Mouse (Mus musculus) midbrain, embryonic 16.5 days (tissue): ENCODE data around the gene 1700016H13Rik. TPM values are rescaled to one million over a fixed set of nuclear protein-coding genes. Genes with fewer than 3 reads are reported as not detected.

Experiments used
- ATAC-seq: fragments of 200-750 bp; cut with Nextera tagmentation; 2 replicates; pipeline ENCODE4 v1.8.0; 2017; ENCODE audit warnings: moderate TSS enrichment
- H3K27ac ChIP-seq: fragments of 300-500 bp; sonication (generic); 2 replicates; pipeline ENCODE4 v1.5.1; 2014; ENCODE audit warnings: mild to moderate bottlenecking, low read length, mixed read lengths
- H3K27me3 ChIP-seq: fragments of 300-500 bp; sonication (generic); 2 replicates; pipeline ENCODE4 v1.6.1; 2014; ENCODE audit warnings: low read depth, low read length, mixed read lengths; ENCODE audit not compliant: control insufficient read depth, insufficient read depth
- H3K36me3 ChIP-seq: fragments of 300-500 bp; sonication (generic); 2 replicates; pipeline ENCODE4 v1.6.1; 2014; ENCODE audit warnings: mild to moderate bottlenecking, low read length, moderate library complexity, mixed read lengths; ENCODE audit not compliant: control insufficient read depth, insufficient read depth
- H3K4me1 ChIP-seq: fragments of 300-500 bp; sonication (generic); 2 replicates; pipeline ENCODE4 v1.6.1; 2014; ENCODE audit warnings: mild to moderate bottlenecking, low read length, mixed read lengths; ENCODE audit not compliant: control insufficient read depth, insufficient read depth
- H3K4me2 ChIP-seq: fragments of 300-500 bp; sonication (generic); 2 replicates; pipeline ENCODE4 v1.6.1; 2014; ENCODE audit warnings: mild to moderate bottlenecking, low read length, mixed read lengths
- H3K4me3 ChIP-seq: fragments of 300-500 bp; sonication (generic); 2 replicates; pipeline ENCODE4 v1.5.1; 2014; ENCODE audit warnings: low read depth, mild to moderate bottlenecking, low read length, moderate library complexity, mixed read lengths
- H3K9ac ChIP-seq: fragments of 300-500 bp; sonication (generic); 2 replicates; pipeline ENCODE4 v1.6.1; 2014; ENCODE audit warnings: low read depth, low read length, mixed read lengths
- H3K9me3 ChIP-seq: fragments of 300-500 bp; sonication (generic); replicated peaks from 2 replicates; pipeline ENCODE4 v1.6.1; 2014; ENCODE audit warnings: mild to moderate bottlenecking, low read length, mixed read lengths; ENCODE audit not compliant: control insufficient read depth, poor library complexity, severe bottlenecking
- WGBS: fragments of 180-500 bp; shearing (Covaris S2); extraction: QIAGEN DNeasy Blood & Tissue Kit; methylation state at CpG from one replicate; pipeline ENCODE4 v1.1.7; 2014; 5-methylcytosine and 5-hydroxymethylcytosine counted together
- polyA plus RNA-seq: library from polyadenylated mRNA; unstranded; fragments of >200 nt; fragmentation: Nextera tagmentation; extraction: Ambion mirVana; gene quantifications from 2 replicates; pipeline ENCODE4 v1.2.1, GENCODE M21; 2015

The 1700016H13Rik gene
- polyA plus RNA-seq: 0.29 and 0.34 TPM in 2 replicates

- peak; percentile 80 for ATAC-seq
- no peaks in the 10 kb centered on the region for H3K9me3 ChIP-seq
- no peaks in the 10 kb centered on the region for H3K27me3 ChIP-seq
- H3K4me3 ChIP-seq: peak within 1 kb of the TSS; percentile 62
- H3K27ac ChIP-seq: peak within 1 kb of the TSS; percentile 18; the same call in 1 of the 2 replicates
- no peaks in the 10 kb centered on the region for H3K4me1 ChIP-seq
- WGBS: under 1% methylated on average over 49 of the region's 56 CpGs
- peak within 1 kb of the TSS; percentile 84 for H3K9ac ChIP-seq
- H3K4me2 ChIP-seq: peak within 1 kb of the TSS; percentile 98
- H3K36me3 ChIP-seq: no peaks in the 10 kb centered on the region
Measured at GRCm38 (mm10) chr5:103655346-103656118, at the start of gene 1700016H13Rik. TSS of gene 1700016H13Rik (minus strand) at chr5:103656010.

- H3K9me3 ChIP-seq: no peaks in the 10 kb centered on the region
- H3K27me3 ChIP-seq: no peaks in the 10 kb centered on the region
- no peaks in the 10 kb centered on the region for H3K4me1 ChIP-seq
- 95% methylated on average over 4 of the region's 4 CpGs for WGBS
- no peaks in the 10 kb centered on the region for H3K36me3 ChIP-seq
- ATAC-seq: no peak
- no peak overlapping the region for H3K9ac ChIP-seq
- no peak overlapping the region for H3K27ac ChIP-seq
- H3K4me2 ChIP-seq: no peak overlapping the region
- no peak overlapping the region for H3K4me3 ChIP-seq
Measured at GRCm38 (mm10) chr5:103705331-103705730, 49.5 kb upstream of the 1700016H13Rik start.

- H3K36me3 ChIP-seq: no peaks in the 10 kb centered on the region
- ATAC-seq: no peak
- WGBS: 74% methylated on average over 6 of the region's 6 CpGs
- H3K4me1 ChIP-seq: no peaks in the 10 kb centered on the region
- H3K4me3 ChIP-seq: no peak overlapping the region
- no peak overlapping the region for H3K4me2 ChIP-seq
- no peak overlapping the region for H3K27ac ChIP-seq
- H3K27me3 ChIP-seq: no peaks in the 10 kb centered on the region
- no peaks in the 10 kb centered on the region for H3K9me3 ChIP-seq
- H3K9ac ChIP-seq: no peak overlapping the region
Measured at GRCm38 (mm10) chr5:103702527-103702926, 46.7 kb upstream of the 1700016H13Rik start.

GRCm38 (mm10) chr5:103701466-103701865 is 45.7 kb upstream of the 1700016H13Rik start:
- no peaks in the 10 kb centered on the region for H3K27me3 ChIP-seq
- H3K9ac ChIP-seq: no peak overlapping the region
- H3K27ac ChIP-seq: no peak overlapping the region
- no peak for ATAC-seq
- H3K4me2 ChIP-seq: no peak overlapping the region
- no peaks in the 10 kb centered on the region for H3K4me1 ChIP-seq
- H3K4me3 ChIP-seq: no peak overlapping the region
- no peaks in the 10 kb centered on the region for H3K9me3 ChIP-seq
- H3K36me3 ChIP-seq: no peaks in the 10 kb centered on the region
- WGBS: 64% methylated on average over 3 of the region's 3 CpGs

GRCm38 (mm10) chr5:103700661-103701060 is 44.9 kb upstream of the 1700016H13Rik start:
- no peak overlapping the region for H3K9ac ChIP-seq
- H3K27ac ChIP-seq: no peak overlapping the region
- no peaks in the 10 kb centered on the region for H3K9me3 ChIP-seq
- no peak for ATAC-seq
- no peak overlapping the region for H3K4me2 ChIP-seq
- no peak overlapping the region for H3K4me3 ChIP-seq
- WGBS: 79% methylated on average over 2 of the region's 2 CpGs
- H3K36me3 ChIP-seq: no peaks in the 10 kb centered on the region
- no peaks in the 10 kb centered on the region for H3K27me3 ChIP-seq
- no peaks in the 10 kb centered on the region for H3K4me1 ChIP-seq

GRCm38 (mm10) chr5:103699537-103699936 is 43.7 kb upstream of the 1700016H13Rik start:
- no peaks in the 10 kb centered on the region for H3K36me3 ChIP-seq
- H3K4me1 ChIP-seq: no peaks in the 10 kb centered on the region
- H3K27me3 ChIP-seq: no peaks in the 10 kb centered on the region
- no peak for ATAC-seq
- H3K9me3 ChIP-seq: no peaks in the 10 kb centered on the region
- H3K9ac ChIP-seq: no peak overlapping the region
- H3K27ac ChIP-seq: no peak overlapping the region
- H3K4me3 ChIP-seq: no peak overlapping the region
- H3K4me2 ChIP-seq: no peak overlapping the region
- 52% methylated on average over 4 of the region's 4 CpGs for WGBS

GRCm38 (mm10) chr5:103698577-103698976 is 42.8 kb upstream of the 1700016H13Rik start:
- no peak for ATAC-seq
- Histone ChIP-seq H3K4me3 (no peak overlapping the region), H3K9ac (no peak overlapping the region), H3K9me3 (no peaks in the 10 kb centered on the region), H3K36me3 (no peaks in the 10 kb centered on the region), H3K4me2 (no peak overlapping the region), H3K27me3 (no peaks in the 10 kb centered on the region), H3K27ac (no peak overlapping the region), H3K4me1 (no peaks in the 10 kb centered on the region; the same call in 1 of the 2 replicates)
- 84% methylated on average over 4 of the region's 4 CpGs for WGBS

- no peak overlapping the region for H3K4me2 ChIP-seq
- no peaks in the 10 kb centered on the region for H3K27me3 ChIP-seq
- H3K36me3 ChIP-seq: no peaks in the 10 kb centered on the region
- peaks cover 4% of the 10 kb centered on the region for H3K4me1 ChIP-seq
- 69% methylated on average over 5 of the region's 5 CpGs for whole genome bisulfite sequencing
- no peak overlapping the region for H3K9ac ChIP-seq
- H3K27ac ChIP-seq: no peak overlapping the region
- no peak overlapping the region for H3K4me3 ChIP-seq
- ATAC-seq: no peak
- no peaks in the 10 kb centered on the region for H3K9me3 ChIP-seq
Measured at GRCm38 (mm10) chr5:103697875-103698491, 42.2 kb upstream of the 1700016H13Rik start.

- ATAC-seq: no peak
- Histone ChIP-seq H3K4me2 (no peak overlapping the region), H3K9ac (no peak overlapping the region), H3K27ac (no peak overlapping the region), H3K4me1 (peaks cover 16% of the 10 kb centered on the region), H3K27me3 (peaks cover 2% of the 10 kb centered on the region), H3K9me3 (no peaks in the 10 kb centered on the region), H3K36me3 (no peaks in the 10 kb centered on the region), H3K4me3 (no peak overlapping the region)
- WGBS: 53% methylated on average over 6 of the region's 6 CpGs
Measured at GRCm38 (mm10) chr5:103694094-103694493, 38.3 kb upstream of the 1700016H13Rik start.
